Mouse (Mus musculus) MEL (cell line): Measurements from ENCODE around the gene Nanos2.

ENCODE experiments used
- BHLHE40 ChIP-seq: IDR thresholded peaks from 2 replicates; pipeline ENCODE4 v1.6.1; 2012; ENCODE audit warnings: low read depth, mild to moderate bottlenecking, inconsistent platforms, low read length, improper control_type of control experiment, borderline replicate concordance
- CHD2 ChIP-seq: IDR thresholded peaks from 2 replicates; pipeline ENCODE4 v1.6.1; 2011; ENCODE audit warnings: low read length, improper control_type of control experiment
- CTCF ChIP-seq, 3 experiments: IDR thresholded peaks in 2 of 3; conservative IDR thresholded peaks in 1 of 3; 2 replicates each; pipeline ENCODE4 v1.5.1; 2011 to 2012; ENCODE audit warnings: low read length in 3 of 3, low read depth in 2 of 3, mild to moderate bottlenecking in 2 of 3, improper control_type of control experiment in 1 of 3, inconsistent platforms in 1 of 3, mixed read lengths in 1 of 3, moderate library complexity in 1 of 3; ENCODE audit not compliant: control insufficient read depth in 1 of 3, insufficient read depth in 1 of 3, poor library complexity in 1 of 3, severe bottlenecking in 1 of 3
- EP300 ChIP-seq, 2 experiments: IDR thresholded peaks; 2 replicates each; pipeline ENCODE4 v1.6.1; 2011; ENCODE audit warnings: improper control_type of control experiment in 2 of 2, low read length in 2 of 2, low read depth in 1 of 2, mild to moderate bottlenecking in 1 of 2
- GABPA ChIP-seq: IDR thresholded peaks from 2 replicates; pipeline ENCODE4 v1.6.1; 2012; ENCODE audit warnings: low read depth, mild to moderate bottlenecking, inconsistent platforms, low read length, improper control_type of control experiment, moderate library complexity
- HCFC1 ChIP-seq: IDR thresholded peaks from 2 replicates; pipeline ENCODE4 v1.6.1; 2012; ENCODE audit warnings: low read depth, mild to moderate bottlenecking, inconsistent platforms, low read length, improper control_type of control experiment, moderate library complexity
- MAFK ChIP-seq: IDR thresholded peaks from 2 replicates; pipeline ENCODE4 v1.6.1; 2011; ENCODE audit warnings: low read depth, mild to moderate bottlenecking, low read length, improper control_type of control experiment, borderline replicate concordance
- MAX ChIP-seq: IDR thresholded peaks from 2 replicates; pipeline ENCODE4 v1.6.1; 2011; ENCODE audit warnings: low read length, improper control_type of control experiment
- POLR2A ChIP-seq, 2 experiments: IDR thresholded peaks; 2 replicates each; pipeline ENCODE4 v1.6.1; 2011 to 2012; ENCODE audit warnings: low read length in 2 of 2, mild to moderate bottlenecking in 2 of 2, control low read depth in 1 of 2, improper control_type of control experiment in 1 of 2, low read depth in 1 of 2, moderate library complexity in 1 of 2; ENCODE audit not compliant: control insufficient read depth in 1 of 2, insufficient read depth in 1 of 2, poor library complexity in 1 of 2
- POLR2AphosphoS5 ChIP-seq: IDR thresholded peaks from 2 replicates; pipeline ENCODE4 v1.6.1; 2012; ENCODE audit warnings: low read depth, borderline replicate concordance, mild to moderate bottlenecking, inconsistent platforms, low read length, moderate library complexity, mixed read lengths
- RCOR1 ChIP-seq: IDR thresholded peaks from 2 replicates; pipeline ENCODE4 v1.6.1; 2012; ENCODE audit warnings: low read depth, mild to moderate bottlenecking, inconsistent platforms, low read length, improper control_type of control experiment
- TCF12 ChIP-seq: IDR thresholded peaks from 2 replicates; pipeline ENCODE4 v1.6.1; 2014; ENCODE audit warnings: low read depth, mild to moderate bottlenecking, inconsistent platforms, low read length, improper control_type of control experiment, moderate library complexity
- UBTF ChIP-seq: IDR thresholded peaks from 2 replicates; pipeline ENCODE4 v1.6.1; 2012; ENCODE audit warnings: low read depth, mild to moderate bottlenecking, inconsistent platforms, low read length, improper control_type of control experiment, moderate library complexity, borderline replicate concordance; ENCODE audit not compliant: insufficient read depth
- ZKSCAN1 ChIP-seq: IDR thresholded peaks from 2 replicates; pipeline ENCODE4 v1.6.1; 2012; ENCODE audit warnings: low read depth, mild to moderate bottlenecking, inconsistent platforms, low read length, improper control_type of control experiment, moderate library complexity

DNA sequence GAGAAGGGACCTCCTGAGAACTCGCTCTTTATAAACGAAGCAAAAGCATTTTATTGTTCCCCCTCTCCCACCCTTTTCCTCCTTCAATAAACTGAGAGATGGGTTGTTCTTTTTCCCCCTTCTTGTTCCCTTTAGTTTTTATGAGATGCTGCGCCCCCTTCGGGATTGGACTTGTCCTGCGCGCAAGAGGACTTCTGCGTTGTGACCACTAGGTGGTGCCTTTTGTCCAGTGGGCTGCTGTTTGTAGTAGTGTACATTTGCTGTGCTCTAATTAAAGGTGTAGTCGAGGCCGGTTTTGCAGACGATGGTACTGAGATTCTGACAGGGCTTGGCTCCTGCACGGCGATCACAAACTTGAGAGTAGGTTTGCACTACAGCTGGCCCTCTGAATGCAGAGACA is 19.3 kb downstream of the Nanos2 start:
- TF ChIP-seq CTCF (IDR thresholded peaks at IDR 0.05 in 2 of 3, conservative IDR thresholded peaks at IDR 0.05 in 1 of 3; ENCODE audit: control insufficient read depth in 1 of 3, insufficient read depth in 1 of 3, low read depth in 2 of 3, low read length in 3 of 3, poor library complexity in 1 of 3, severe bottlenecking in 1 of 3) = peak in 2 of 3 experiments; percentile 96
- no peak for TF ChIP-seq EP300 (IDR thresholded peaks at IDR 0.05; ENCODE audit: low read depth in 1 of 2, low read length in 2 of 2)
- TF ChIP-seq HCFC1 = peak; percentile 62
- TF ChIP-seq MAX = no peak
- no peak for TF ChIP-seq POLR2A (IDR thresholded peaks at IDR 0.05; ENCODE audit: control insufficient read depth in 1 of 2, insufficient read depth in 1 of 2, low read depth in 1 of 2, low read length in 2 of 2, poor library complexity in 1 of 2)
- no peak for TF ChIP-seq MAFK
- no peak for TF ChIP-seq POLR2AphosphoS5
- no peak for TF ChIP-seq GABPA
- TF ChIP-seq ZKSCAN1 = no peak
- no peak for TF ChIP-seq CHD2
- TF ChIP-seq TCF12 = no peak
- no peak for TF ChIP-seq BHLHE40
- TF ChIP-seq RCOR1 = no peak
- no peak for TF ChIP-seq UBTF
